Mouse (Mus musculus) heart, postnatal 0 days (tissue): ENCODE results near the gene Pcx.

ENCODE experiments used
- CTCF ChIP-seq: IDR thresholded peaks from 2 replicates; pipeline ENCODE4 v1.5.1; 2016; ENCODE audit warnings: antibody characterized with exemption, control low read depth, low read depth
- EP300 ChIP-seq: IDR thresholded peaks from 2 replicates; pipeline ENCODE4 v1.6.1; 2016; ENCODE audit warnings: antibody characterized with exemption, low read depth

GRCm38 (mm10) chr19:4566880-4567279, 56.6 kb downstream of the Pcx start:
- no peak for TF ChIP-seq CTCF
- TF ChIP-seq EP300, result no peak
